Mouse (Mus musculus) neural tube, embryonic 14.5 days (tissue): ENCODE data around the gene Pacsin2. TPM values are rescaled to one million over a fixed set of nuclear protein-coding genes. Genes with fewer than 3 reads are reported as not detected.

Source experiments
- ATAC-seq: fragments of 200-750 bp; cut with Nextera tagmentation; 2 replicates; pipeline ENCODE4 v1.8.0; 2017; ENCODE audit warnings: low read depth, mild to moderate bottlenecking, moderate TSS enrichment, moderate library complexity
- H3K27ac ChIP-seq: fragments of 300-500 bp; sonication (generic); 2 replicates; pipeline ENCODE4 v1.5.1; 2014; ENCODE audit warnings: low read depth, mild to moderate bottlenecking, control low read depth, low read length, moderate library complexity, mixed read lengths
- H3K27me3 ChIP-seq: fragments of 300-500 bp; sonication (generic); 2 replicates; pipeline ENCODE4 v1.6.1; 2014; ENCODE audit warnings: low read length; ENCODE audit not compliant: control insufficient read depth, insufficient read depth
- H3K36me3 ChIP-seq: fragments of 300-500 bp; sonication (generic); 2 replicates; pipeline ENCODE4 v1.6.1; 2014; ENCODE audit warnings: low read length, mixed read lengths; ENCODE audit not compliant: control insufficient read depth, insufficient read depth
- H3K4me1 ChIP-seq: fragments of 300-500 bp; sonication (generic); 2 replicates; pipeline ENCODE4 v1.6.1; 2014; ENCODE audit warnings: low read length; ENCODE audit not compliant: control insufficient read depth, insufficient read depth
- H3K4me2 ChIP-seq: fragments of 300-500 bp; sonication (generic); 2 replicates; pipeline ENCODE4 v1.6.1; 2014; ENCODE audit warnings: mild to moderate bottlenecking, low read depth, low read length, control low read depth
- H3K4me3 ChIP-seq: fragments of 300-500 bp; sonication (generic); 2 replicates; pipeline ENCODE4 v1.5.1; 2014; ENCODE audit warnings: low read depth, low read length, control low read depth, mixed read lengths
- H3K9ac ChIP-seq: fragments of 300-500 bp; sonication (generic); replicated peaks from 2 replicates; pipeline ENCODE4 v1.6.1; 2014; ENCODE audit warnings: low read depth, mild to moderate bottlenecking, control low read depth, low read length, mixed read lengths
- H3K9me3 ChIP-seq: fragments of 300-500 bp; sonication (generic); 2 replicates; pipeline ENCODE4 v1.6.1; 2016; ENCODE audit warnings: low read length; ENCODE audit not compliant: control insufficient read depth
- WGBS: fragments of 180-500 bp; shearing (Covaris S2); extraction: QIAGEN DNeasy Blood & Tissue Kit; methylation state at CpG from one replicate; pipeline ENCODE4 v1.1.7; 2014; 5-methylcytosine and 5-hydroxymethylcytosine counted together
- polyA plus RNA-seq: library from polyadenylated mRNA; unstranded; fragments of >200 nt; fragmentation: Nextera tagmentation; extraction: Ambion mirVana; gene quantifications from 2 replicates; pipeline ENCODE4 v1.2.1, GENCODE M21; 2014

The Pacsin2 gene
- polyA plus RNA-seq, 1 experiment from 2014 or later: 17.4 TPM

GRCm38 (mm10) chr15:83433344-83433743 is 31.1 kb downstream of the Pacsin2 start:
- H3K27ac ChIP-seq: no peak overlapping the region
- no peak for ATAC-seq
- no peak overlapping the region for H3K4me3 ChIP-seq
- no peaks in the 10 kb centered on the region for H3K36me3 ChIP-seq
- H3K9ac ChIP-seq: no peak overlapping the region
- H3K9me3 ChIP-seq: no peaks in the 10 kb centered on the region
- WGBS: 76% methylated on average over 2 of the region's 2 CpGs
- no peaks in the 10 kb centered on the region for H3K4me1 ChIP-seq
- no peaks in the 10 kb centered on the region for H3K27me3 ChIP-seq
- no peak overlapping the region for H3K4me2 ChIP-seq

DNA sequence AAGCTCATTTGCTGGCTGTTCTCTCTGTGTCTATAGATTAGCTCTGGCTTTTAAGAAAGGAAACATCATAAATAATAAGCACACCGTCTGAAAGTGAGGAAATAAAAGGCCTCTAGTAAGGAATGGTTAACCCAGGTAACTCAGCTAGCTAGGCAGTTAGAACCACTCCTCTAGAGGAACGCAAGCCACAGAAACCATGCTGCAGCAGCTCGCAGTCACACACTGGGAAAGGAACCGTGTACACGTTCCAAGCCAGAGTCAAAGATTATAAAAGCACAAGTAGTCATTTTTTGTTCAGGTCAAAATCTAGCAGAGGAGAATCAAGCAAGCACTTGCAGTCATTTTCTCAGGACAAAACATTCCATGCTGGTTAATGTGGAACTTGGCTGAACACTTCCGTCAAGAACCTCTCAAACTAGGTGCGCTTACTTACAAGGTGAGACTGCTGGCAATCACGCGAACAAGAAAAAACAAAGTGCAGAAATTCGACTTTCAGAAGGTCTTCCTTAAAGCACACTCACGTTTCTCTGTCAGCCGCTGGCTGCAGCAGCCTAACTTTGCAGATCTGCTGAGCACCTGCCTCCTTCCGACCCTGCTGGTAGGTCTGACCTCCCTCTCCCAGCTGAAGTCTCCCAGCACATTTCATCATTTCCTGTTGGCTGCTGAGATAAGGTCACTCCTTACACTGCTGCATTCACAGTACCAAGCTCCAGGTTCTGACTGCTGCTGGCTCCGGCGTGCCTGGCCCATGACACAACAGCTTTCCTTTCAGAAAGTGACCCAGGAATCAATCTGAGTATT is 32.0 kb downstream of the Pacsin2 start:
- Histone ChIP-seq H3K9me3 (no peaks in the 10 kb centered on the region), H3K9ac (no peak overlapping the region; the same call in 1 of the 2 replicates), H3K4me2 (no peak overlapping the region), H3K4me3 (no peak overlapping the region), H3K27ac (no peak overlapping the region), H3K4me1 (no peaks in the 10 kb centered on the region), H3K36me3 (no peaks in the 10 kb centered on the region), H3K27me3 (no peaks in the 10 kb centered on the region)
- WGBS: 69% methylated on average over 15 of the region's 15 CpGs
- no peak for ATAC-seq

- H3K4me1 ChIP-seq: no peaks in the 10 kb centered on the region
- H3K9ac ChIP-seq: no peak overlapping the region
- no peak overlapping the region for H3K27ac ChIP-seq
- H3K36me3 ChIP-seq: no peaks in the 10 kb centered on the region
- no peaks in the 10 kb centered on the region for H3K27me3 ChIP-seq
- H3K9me3 ChIP-seq: no peaks in the 10 kb centered on the region
- no peak overlapping the region for H3K4me3 ChIP-seq
- WGBS: 92% methylated on average over 14 of the region's 14 CpGs
- ATAC-seq: no peak
- no peak overlapping the region for H3K4me2 ChIP-seq
These were observed 33.2 kb downstream of the Pacsin2 start for GRCm38 (mm10) chr15:83430986-83431763.

GRCm38 (mm10) chr15:83430419-83430818 is 34.0 kb downstream of the Pacsin2 start:
- no peak overlapping the region for H3K27ac ChIP-seq
- ATAC-seq: no peak
- H3K4me1 ChIP-seq: no peaks in the 10 kb centered on the region
- H3K36me3 ChIP-seq: no peaks in the 10 kb centered on the region
- WGBS: 67% methylated on average over 7 of the region's 7 CpGs
- H3K4me3 ChIP-seq: no peak overlapping the region
- no peak overlapping the region for H3K4me2 ChIP-seq
- H3K9ac ChIP-seq: no peak overlapping the region
- H3K9me3 ChIP-seq: no peaks in the 10 kb centered on the region
- no peaks in the 10 kb centered on the region for H3K27me3 ChIP-seq

GRCm38 (mm10) chr15:83428586-83428985 is 35.8 kb downstream of the Pacsin2 start:
- Histone ChIP-seq H3K9ac (no peak overlapping the region), H3K4me2 (no peak overlapping the region), H3K27ac (no peak overlapping the region), H3K9me3 (no peaks in the 10 kb centered on the region), H3K36me3 (no peaks in the 10 kb centered on the region), H3K4me1 (no peaks in the 10 kb centered on the region), H3K4me3 (no peak overlapping the region), H3K27me3 (no peaks in the 10 kb centered on the region)
- ATAC-seq: no peak
- 96% methylated on average over 1 of the region's 1 CpGs for WGBS

DNA sequence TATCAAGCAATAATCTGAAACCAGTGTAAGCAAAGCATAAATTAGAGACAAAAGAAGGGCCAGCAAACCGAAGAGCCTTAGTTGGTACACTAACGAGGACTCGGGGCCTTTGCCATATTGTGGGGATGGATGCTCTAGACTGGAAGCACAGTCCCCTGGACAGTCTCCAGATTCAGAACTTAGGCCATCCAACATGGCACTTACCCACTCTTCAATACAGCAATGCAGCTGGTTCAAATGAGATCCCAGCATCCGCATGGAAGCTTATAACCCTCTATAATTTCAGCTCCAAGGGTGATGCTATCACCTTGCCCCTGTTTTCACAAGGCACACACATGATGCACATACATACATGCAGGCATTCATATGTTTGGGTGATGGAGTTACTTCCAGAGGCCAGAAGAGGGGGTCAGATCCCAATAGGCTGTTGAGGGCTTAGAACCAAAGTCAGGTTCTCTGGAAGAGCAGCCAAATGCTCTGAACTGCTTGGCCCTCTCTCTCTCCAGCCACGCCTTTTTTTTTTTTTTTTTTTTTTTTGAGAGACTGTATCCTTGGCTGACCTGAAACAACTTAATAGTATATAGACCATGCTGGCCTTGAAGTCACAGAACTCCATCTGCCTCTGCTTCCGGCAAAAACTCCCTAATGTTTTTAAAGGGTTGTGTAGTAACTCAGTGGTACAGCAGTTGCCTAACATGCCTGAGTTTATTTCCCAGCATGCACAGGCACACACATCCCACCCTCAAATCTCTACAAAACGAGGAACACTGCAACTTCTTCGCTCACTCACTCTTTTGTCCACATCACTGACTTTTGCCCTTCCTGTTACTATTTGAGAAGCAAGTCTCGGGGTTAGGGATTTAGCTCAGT is 36.9 kb downstream of the Pacsin2 start:
- Histone ChIP-seq H3K27me3 (no peaks in the 10 kb centered on the region), H3K4me1 (no peaks in the 10 kb centered on the region), H3K4me2 (no peak overlapping the region), H3K36me3 (no peaks in the 10 kb centered on the region), H3K4me3 (no peak overlapping the region), H3K27ac (no peak overlapping the region), H3K9ac (no peak overlapping the region), H3K9me3 (no peaks in the 10 kb centered on the region)
- ATAC-seq: no peak
- 82% methylated on average over 9 of the region's 9 CpGs for WGBS

DNA sequence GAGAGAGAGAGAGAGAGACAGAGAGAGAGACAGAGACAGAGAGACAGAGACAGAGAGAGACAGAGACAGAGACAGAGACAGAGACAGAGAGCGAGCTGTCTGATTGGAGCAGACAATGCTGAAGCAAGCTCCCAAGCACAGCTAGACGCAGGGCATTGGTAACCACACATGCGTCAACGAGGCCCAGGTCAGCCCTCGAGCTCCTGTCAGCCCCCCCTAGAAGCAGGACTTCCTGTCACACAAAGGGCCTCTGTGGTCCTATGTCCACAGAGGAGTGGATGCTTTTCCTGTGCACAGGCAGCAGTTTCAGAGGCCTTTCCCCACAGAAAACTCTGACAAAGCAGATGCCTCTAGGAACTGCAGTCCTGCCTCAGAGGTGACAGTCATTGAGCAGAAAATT is 38.6 kb downstream of the Pacsin2 start:
- Histone ChIP-seq H3K27ac (no peak overlapping the region), H3K4me2 (no peak overlapping the region), H3K4me3 (no peak overlapping the region), H3K4me1 (no peaks in the 10 kb centered on the region), H3K9me3 (no peaks in the 10 kb centered on the region), H3K9ac (no peak overlapping the region), H3K36me3 (no peaks in the 10 kb centered on the region), H3K27me3 (no peaks in the 10 kb centered on the region)
- no peak for ATAC-seq
- 49% methylated on average over 5 of the region's 5 CpGs for WGBS

GRCm38 (mm10) chr15:83425277-83425676 is 39.1 kb downstream of the Pacsin2 start:
- Histone ChIP-seq H3K9ac (no peak overlapping the region), H3K4me2 (no peak overlapping the region), H3K4me3 (no peak overlapping the region), H3K27ac (no peak overlapping the region), H3K4me1 (no peaks in the 10 kb centered on the region), H3K36me3 (no peaks in the 10 kb centered on the region), H3K27me3 (no peaks in the 10 kb centered on the region), H3K9me3 (no peaks in the 10 kb centered on the region)
- no peak for ATAC-seq
- WGBS: 70% methylated on average over 4 of the region's 4 CpGs
